Mouse (Mus musculus): ENCODE data around the gene Tlk2. TPM values are rescaled to one million over a fixed set of nuclear protein-coding genes. Genes with fewer than 3 reads are reported as not detected.
"Not testable (repeated sequence)": the region's sequence is repeated elsewhere in the genome, so short reads cannot be mapped to it uniquely, and the experiment has no call there.

The Tlk2 gene
- 26.8 and 28.0 TPM in 2 replicates for polyA plus RNA-seq (2014; fragmentation: Nextera tagmentation; extraction: Ambion mirVana)

GRCm38 (mm10) chr11:105178516-105178915, at the start of gene Tlk2:
TSS of gene Tlk2 (plus strand) at chr11:105178807.
- no peak for TF ChIP-seq CTCF (IDR thresholded peaks at IDR 0.05; ENCODE audit: low read depth)
- H3K4me2 ChIP-seq = peak within 1 kb of the TSS; percentile 87
- WGBS = 42% methylated on average over 2 of the region's 2 CpGs
- DNase-seq (no peak), ATAC-seq (ENCODE audit: insufficient read depth) (no peak)
- no peaks in the 10 kb centered on the region for H3K36me3 ChIP-seq (ENCODE audit: insufficient read depth)
- no peaks in the 10 kb centered on the region for H3K9me3 ChIP-seq (ENCODE audit: low read depth, low read length)
- no peak within 1 kb of the TSS for H3K27ac ChIP-seq (ENCODE audit: low read depth)
- H3K9ac ChIP-seq = no peak within 1 kb of the TSS
- H3K27me3 ChIP-seq (ENCODE audit: insufficient read depth, low read length) = no peaks in the 10 kb centered on the region
- H3K4me3 ChIP-seq (ENCODE audit: low read depth, low read length) = 0 out of 2 replicates have a peak within 1 kb of the TSS, but pooled peaks have one; percentile 90
- H3K4me1 ChIP-seq (ENCODE audit: insufficient read depth) = peaks cover 13% of the 10 kb centered on the region; the same call in 1 of the 2 replicates

- Histone ChIP-seq H3K27me3 (ENCODE audit: insufficient read depth, low read length) (no peaks in the 10 kb centered on the region), H3K27ac (ENCODE audit: low read depth) (no peak overlapping the region), H3K4me2 (no peak overlapping the region), H3K36me3 (ENCODE audit: insufficient read depth) (peaks cover 94% of the 10 kb centered on the region), H3K4me3 (ENCODE audit: low read depth, low read length) (no peak overlapping the region), H3K9me3 (ENCODE audit: low read depth, low read length) (no peaks in the 10 kb centered on the region), H3K4me1 (ENCODE audit: insufficient read depth) (no peaks in the 10 kb centered on the region), H3K9ac (no peak overlapping the region)
- ATAC-seq (ENCODE audit: insufficient read depth) (no peak), DNase-seq (no peak)
- WGBS = 80% methylated on average over 7 of the region's 7 CpGs
- TF ChIP-seq CTCF (IDR thresholded peaks at IDR 0.05; ENCODE audit: low read depth) = no peak
Observed at GRCm38 (mm10) chr11:105135692-105136091, 42.9 kb upstream of the Tlk2 start.

- DNase-seq; H3K9ac ChIP-seq; ATAC-seq (ENCODE audit: insufficient read depth); H3K9me3 ChIP-seq (ENCODE audit: low read depth, low read length); H3K4me1 ChIP-seq (ENCODE audit: insufficient read depth); H3K27ac ChIP-seq (ENCODE audit: low read depth); H3K4me2 ChIP-seq; H3K4me3 ChIP-seq (ENCODE audit: low read depth, low read length); H3K27me3 ChIP-seq (ENCODE audit: insufficient read depth, low read length): not testable (repeated sequence)
- 95% methylated on average over 2 of the region's 2 CpGs for WGBS
- H3K36me3 ChIP-seq (ENCODE audit: insufficient read depth) = peaks cover 88% of the 10 kb centered on the region
Observed at GRCm38 (mm10) chr11:105137255-105137654, 41.4 kb upstream of the Tlk2 start.

GRCm38 (mm10) chr11:105140512-105140911, 38.1 kb upstream of the Tlk2 start:
- 98% methylated on average over 7 of the region's 8 CpGs for WGBS
- not testable (repeated sequence) for H3K4me1 ChIP-seq (ENCODE audit: insufficient read depth); ATAC-seq (ENCODE audit: insufficient read depth); DNase-seq; H3K4me3 ChIP-seq (ENCODE audit: low read depth, low read length); H3K27me3 ChIP-seq (ENCODE audit: insufficient read depth, low read length); H3K9me3 ChIP-seq (ENCODE audit: low read depth, low read length); H3K9ac ChIP-seq; H3K4me2 ChIP-seq; H3K27ac ChIP-seq (ENCODE audit: low read depth)
- peaks cover 56% of the 10 kb centered on the region for H3K36me3 ChIP-seq (ENCODE audit: insufficient read depth)

GRCm38 (mm10) chr11:105141115-105141514, 37.5 kb upstream of the Tlk2 start:
- WGBS = 89% methylated on average over 5 of the region's 5 CpGs
- ATAC-seq (ENCODE audit: insufficient read depth) = no peak

GRCm38 (mm10) chr11:105143564-105143963, 35.0 kb upstream of the Tlk2 start:
- Histone ChIP-seq H3K27ac (ENCODE audit: low read depth) (no peak overlapping the region), H3K27me3 (ENCODE audit: insufficient read depth, low read length) (no peaks in the 10 kb centered on the region), H3K9ac (no peak overlapping the region), H3K4me1 (ENCODE audit: insufficient read depth) (no peaks in the 10 kb centered on the region), H3K9me3 (ENCODE audit: low read depth, low read length) (no peaks in the 10 kb centered on the region), H3K4me2 (no peak overlapping the region), H3K4me3 (ENCODE audit: low read depth, low read length) (no peak overlapping the region), H3K36me3 (ENCODE audit: insufficient read depth) (peaks cover 27% of the 10 kb centered on the region)
- ATAC-seq (ENCODE audit: insufficient read depth) (no peak), DNase-seq (no peak)
- TF ChIP-seq CTCF (IDR thresholded peaks at IDR 0.05; ENCODE audit: low read depth) = no peak

More at GRCm38 (mm10) chr11:105141115-105141514, 37.5 kb upstream of the Tlk2 start:
- Histone ChIP-seq H3K9me3 (ENCODE audit: low read depth, low read length) (no peaks in the 10 kb centered on the region), H3K9ac (no peak overlapping the region), H3K27me3 (ENCODE audit: insufficient read depth, low read length) (no peaks in the 10 kb centered on the region), H3K36me3 (ENCODE audit: insufficient read depth) (peaks cover 50% of the 10 kb centered on the region), H3K4me3 (ENCODE audit: low read depth, low read length) (no peak overlapping the region), H3K4me1 (ENCODE audit: insufficient read depth) (no peaks in the 10 kb centered on the region), H3K4me2 (no peak overlapping the region), H3K27ac (ENCODE audit: low read depth) (no peak overlapping the region)
- no peak for TF ChIP-seq CTCF (IDR thresholded peaks at IDR 0.05; ENCODE audit: low read depth)
- DNase-seq = no peak

GRCm38 (mm10) chr11:105144084-105144483, 34.5 kb upstream of the Tlk2 start:
- 72% methylated on average over 3 of the region's 3 CpGs for WGBS
- no peak overlapping the region for H3K4me2 ChIP-seq
- no peak overlapping the region for H3K4me3 ChIP-seq (ENCODE audit: low read depth, low read length)
- no peaks in the 10 kb centered on the region for H3K4me1 ChIP-seq (ENCODE audit: insufficient read depth)
- H3K27me3 ChIP-seq (ENCODE audit: insufficient read depth, low read length) = no peaks in the 10 kb centered on the region
- H3K36me3 ChIP-seq (ENCODE audit: insufficient read depth) = peaks cover 22% of the 10 kb centered on the region
- H3K9ac ChIP-seq = no peak overlapping the region
- DNase-seq = no peak
- no peak for ATAC-seq (ENCODE audit: insufficient read depth)
- no peak for TF ChIP-seq CTCF (IDR thresholded peaks at IDR 0.05; ENCODE audit: low read depth)
- no peak overlapping the region for H3K27ac ChIP-seq (ENCODE audit: low read depth)
- no peaks in the 10 kb centered on the region for H3K9me3 ChIP-seq (ENCODE audit: low read depth, low read length)
